Mouse (Mus musculus): ENCODE data around the gene Snx32. TPM values are rescaled to one million over a fixed set of nuclear protein-coding genes. Genes with fewer than 3 reads are reported as not detected.

The Snx32 gene
- polyA plus RNA-seq, 1 experiment, result 1.3 TPM

DNA sequence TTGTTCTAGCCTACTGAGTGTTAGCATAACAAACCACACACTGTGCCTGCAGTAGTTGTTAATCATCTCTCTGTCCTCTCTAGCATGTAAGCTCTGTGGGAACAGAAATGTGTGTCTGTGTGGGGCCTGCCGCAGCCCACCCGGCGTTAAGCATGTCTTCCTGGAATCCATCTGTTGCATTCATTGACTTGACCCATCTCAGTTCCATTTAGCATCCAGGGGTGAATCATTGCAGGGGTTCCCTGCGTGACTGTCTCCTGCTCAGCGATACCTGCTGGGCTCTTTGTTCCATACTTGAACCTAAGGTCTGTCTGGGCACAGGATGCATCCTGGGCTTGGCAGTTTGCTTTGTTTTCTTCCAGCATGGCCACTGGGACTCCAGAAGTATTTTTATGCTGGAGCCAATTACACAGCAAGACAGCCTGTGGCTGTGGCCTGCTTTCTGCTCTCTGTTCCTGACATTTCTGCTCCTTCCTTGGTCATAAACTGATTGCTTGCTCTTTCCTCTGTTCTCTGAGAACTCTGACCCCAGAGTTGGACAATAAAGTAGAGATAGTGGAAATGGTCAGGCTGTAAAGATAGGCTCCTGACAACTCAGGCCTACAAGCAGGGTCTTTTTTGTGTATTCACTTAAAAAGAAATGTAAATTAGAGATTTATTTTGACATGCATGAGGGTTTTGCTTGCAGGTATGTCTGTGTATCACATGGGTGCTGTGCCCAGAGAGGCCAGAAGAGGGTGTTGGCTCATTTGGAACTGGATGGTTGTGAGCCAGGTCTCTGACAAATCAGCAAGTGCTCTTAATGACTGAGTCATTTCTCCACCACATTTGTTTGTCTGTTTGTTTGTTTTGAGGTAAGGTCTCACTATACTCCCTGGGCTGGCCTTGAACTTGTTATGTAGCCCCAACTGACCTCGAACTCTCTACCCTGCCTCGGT lies 5.8 kb upstream of the Snx32 start:
- Histone ChIP-seq H3K36me3 (ENCODE audit: control insufficient read depth) (no peaks in the 10 kb centered on the region), H3K9me3 (ENCODE audit: control insufficient read depth, low read length) (no peaks in the 10 kb centered on the region), H3K4me3 (replicated peaks) (no peak overlapping the region), H3K27me3 (ENCODE audit: control insufficient read depth) (no peaks in the 10 kb centered on the region), H3K4me1 (ENCODE audit: control insufficient read depth) (peaks cover 22% of the 10 kb centered on the region)
- TF ChIP-seq GATA1 (IDR thresholded peaks at IDR 0.05; ENCODE audit: low read length) (no peak), TAL1 (IDR thresholded peaks at IDR 0.05; ENCODE audit: low read length) (no peak)

DNA sequence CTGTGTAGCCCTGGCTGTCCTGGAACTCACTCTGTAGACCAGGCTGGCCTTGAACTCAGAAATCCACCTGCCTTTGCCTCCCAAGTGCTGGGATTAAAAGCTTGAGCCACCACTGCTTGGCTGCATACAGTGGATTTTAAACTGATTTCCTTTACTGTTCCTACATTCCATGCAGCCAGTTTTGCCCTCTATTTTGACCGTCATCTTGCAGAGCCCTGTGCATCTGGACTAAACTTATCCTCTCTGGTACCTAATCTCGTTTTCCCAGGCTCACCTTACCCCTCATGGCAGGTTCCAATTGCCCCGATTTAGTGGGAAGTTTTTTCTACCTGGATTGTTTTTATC lies 2.6 kb upstream of the Snx32 start:
- Histone ChIP-seq H3K4me3 (replicated peaks) (no peak overlapping the region), H3K4me1 (ENCODE audit: control insufficient read depth) (peaks cover 49% of the 10 kb centered on the region)
- no peak for TF ChIP-seq TAL1 (IDR thresholded peaks at IDR 0.05; ENCODE audit: low read length)
- no peak for TF ChIP-seq GATA1 (IDR thresholded peaks at IDR 0.05; ENCODE audit: low read length)

DNA sequence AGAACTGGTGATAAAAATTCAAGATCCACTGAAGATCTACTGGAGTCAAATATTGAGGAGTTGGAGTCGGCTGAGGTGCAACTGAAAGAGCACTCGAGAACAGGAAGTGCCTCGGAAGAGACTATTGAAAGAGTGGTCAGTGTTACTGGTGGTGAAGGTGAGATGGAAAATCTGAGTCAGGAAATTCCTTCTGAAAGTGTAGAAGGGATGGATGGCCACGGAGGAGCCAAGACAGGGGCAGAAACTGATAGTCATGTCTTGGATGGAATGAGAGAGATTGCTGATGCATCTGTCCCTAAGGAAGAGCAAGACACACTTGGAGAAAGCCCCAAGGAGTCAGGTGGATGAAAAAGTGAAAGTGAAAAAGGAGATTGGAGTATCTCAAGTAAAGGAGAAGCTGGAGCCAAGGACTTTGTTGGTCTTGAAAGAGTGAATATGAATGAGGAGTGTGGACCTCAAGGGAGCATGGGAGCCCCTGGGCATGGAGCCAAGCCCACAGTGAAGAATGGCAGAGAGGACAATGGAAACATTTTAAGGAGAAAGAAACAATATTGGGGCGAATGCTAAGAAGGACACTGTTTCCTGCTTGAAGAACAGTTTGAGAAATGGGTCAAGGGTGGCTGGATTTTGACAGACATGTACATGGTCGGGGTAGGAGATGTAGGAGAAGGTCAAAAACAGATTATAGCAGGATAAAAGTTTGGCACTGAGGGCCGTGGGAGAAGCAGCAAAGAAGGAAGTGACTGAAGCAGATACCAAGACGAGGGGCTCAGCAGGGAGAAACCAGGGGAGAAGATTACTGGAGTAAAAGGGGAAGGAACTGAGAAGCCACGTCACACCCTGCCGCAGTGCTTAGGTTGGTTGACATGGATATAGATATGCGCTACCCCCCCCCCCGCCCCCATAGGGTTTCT lies 2.0 kb upstream of the Snx32 start:
- peaks cover 51% of the 10 kb centered on the region for H3K4me1 ChIP-seq (ENCODE audit: control insufficient read depth)
- TF ChIP-seq GATA1 (IDR thresholded peaks at IDR 0.05; ENCODE audit: low read length) (no peak), TAL1 (IDR thresholded peaks at IDR 0.05; ENCODE audit: low read length) (no peak)
- H3K36me3 ChIP-seq (ENCODE audit: control insufficient read depth), result peaks cover 3% of the 10 kb centered on the region
- peak overlapping the region; percentile 1 for H3K4me3 ChIP-seq (replicated peaks)
- no peaks in the 10 kb centered on the region for H3K9me3 ChIP-seq (ENCODE audit: control insufficient read depth, low read length)
- H3K27me3 ChIP-seq (ENCODE audit: control insufficient read depth), result no peaks in the 10 kb centered on the region

More for the DNA sequence above, 2.6 kb upstream of the Snx32 start:
- Histone ChIP-seq H3K36me3 (ENCODE audit: control insufficient read depth) (peaks cover 2% of the 10 kb centered on the region), H3K9me3 (ENCODE audit: control insufficient read depth, low read length) (no peaks in the 10 kb centered on the region), H3K27me3 (ENCODE audit: control insufficient read depth) (no peaks in the 10 kb centered on the region)

DNA sequence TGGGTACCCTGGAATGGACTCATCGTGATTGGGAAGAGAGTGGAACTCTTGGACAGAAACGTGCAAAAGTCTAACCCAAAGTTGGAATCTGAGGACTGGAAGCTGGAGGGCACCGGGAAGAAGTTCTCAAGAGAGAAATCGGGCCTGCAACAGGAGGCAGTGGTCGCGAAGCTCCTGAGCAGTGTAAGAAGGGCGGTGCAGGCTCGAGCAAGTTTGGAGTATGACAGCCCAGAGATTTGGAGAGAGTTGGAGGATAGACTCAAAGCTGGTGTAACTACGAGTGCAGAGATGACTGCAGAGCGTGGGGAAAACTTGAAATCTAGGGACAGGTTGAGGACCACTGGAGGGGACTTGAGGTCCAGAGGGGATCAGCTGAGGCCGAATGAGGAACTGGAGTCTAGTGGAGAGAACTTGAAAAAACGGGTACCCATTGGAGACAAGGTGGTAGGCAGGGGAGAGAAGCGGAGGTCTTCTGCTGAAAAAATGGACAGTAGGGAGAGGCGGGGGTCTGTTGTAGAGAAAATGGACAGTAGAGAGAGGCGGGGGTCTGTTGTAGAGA lies 815 bp upstream of the Snx32 start:
- peak overlapping the region; percentile 75 for H3K4me3 ChIP-seq (replicated peaks)
- peaks cover 3% of the 10 kb centered on the region for H3K36me3 ChIP-seq (ENCODE audit: control insufficient read depth)
- H3K4me1 ChIP-seq (ENCODE audit: control insufficient read depth), result peaks cover 51% of the 10 kb centered on the region
- H3K9me3 ChIP-seq (ENCODE audit: control insufficient read depth, low read length), result no peaks in the 10 kb centered on the region
- TF ChIP-seq GATA1 (IDR thresholded peaks at IDR 0.05; ENCODE audit: low read length), result no peak
- no peak for TF ChIP-seq TAL1 (IDR thresholded peaks at IDR 0.05; ENCODE audit: low read length)
- no peaks in the 10 kb centered on the region for H3K27me3 ChIP-seq (ENCODE audit: control insufficient read depth)

DNA sequence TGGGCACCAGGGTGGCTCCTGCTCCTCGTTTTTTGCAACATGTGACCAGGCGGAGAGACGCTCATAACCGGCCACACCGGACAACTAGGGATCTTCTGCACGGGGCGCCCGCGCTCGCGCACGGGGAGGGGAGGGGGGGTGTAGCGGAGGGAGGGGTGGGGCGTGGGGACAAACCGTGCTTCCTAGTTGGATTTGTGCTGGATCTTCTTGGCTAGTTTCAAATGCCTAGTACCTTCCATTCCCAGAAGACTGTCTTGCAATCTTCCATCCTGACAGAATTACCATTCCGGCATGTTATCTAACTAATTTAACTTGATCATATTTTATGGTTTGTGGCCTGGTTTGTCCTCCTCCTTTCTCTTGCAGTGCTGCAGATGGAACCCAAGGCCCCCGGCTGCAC lies 6.7 kb downstream of the Snx32 start, which contains the start of gene 1700020D05Rik:
TSS of gene 1700020D05Rik (minus strand) at position 101 of the 400 bp plus-strand sequence.
- peaks cover 13% of the 10 kb centered on the region for H3K4me1 ChIP-seq (ENCODE audit: control insufficient read depth)
- TF ChIP-seq GATA1 (IDR thresholded peaks at IDR 0.05; ENCODE audit: low read length) (no peak), TAL1 (IDR thresholded peaks at IDR 0.05; ENCODE audit: low read length) (no peak)
- 0 out of 2 replicates have a peak, but pooled peaks cover 4% of the 10 kb centered on the region for H3K9me3 ChIP-seq (ENCODE audit: control insufficient read depth, low read length)
- H3K4me3 ChIP-seq (replicated peaks), result no peak within 1 kb of the TSS
- H3K27me3 ChIP-seq (ENCODE audit: control insufficient read depth), result no peaks in the 10 kb centered on the region
- peaks cover 33% of the 10 kb centered on the region for H3K36me3 ChIP-seq (ENCODE audit: control insufficient read depth)

DNA sequence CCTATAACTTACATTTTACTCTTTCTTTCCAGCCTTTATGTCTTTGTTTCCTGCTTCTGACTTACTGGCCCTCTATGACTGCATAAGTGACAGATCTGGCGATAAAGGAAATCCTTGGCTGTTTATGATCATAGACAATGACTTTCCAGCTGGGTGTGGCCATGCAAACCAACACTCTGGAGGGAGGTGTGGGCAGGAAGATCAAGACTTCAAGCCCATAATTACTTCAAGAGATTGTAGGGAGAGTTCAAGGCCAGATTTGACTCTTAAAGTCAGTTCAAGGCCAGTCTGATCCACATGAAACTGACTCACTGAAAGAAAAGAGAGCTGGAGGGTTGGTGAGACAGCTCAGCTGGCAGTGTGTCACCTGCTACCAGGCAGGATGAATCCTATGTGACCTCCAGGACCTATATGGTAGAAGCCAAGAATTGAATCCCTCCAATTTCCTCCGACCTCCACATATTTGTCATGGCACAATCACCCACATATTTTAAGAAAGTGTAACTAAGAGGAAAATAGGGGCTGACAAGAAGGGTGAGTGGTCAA lies 9.9 kb downstream of the Snx32 start:
- Histone ChIP-seq H3K4me1 (ENCODE audit: control insufficient read depth) (peaks cover under 1% of the 10 kb centered on the region), H3K27me3 (ENCODE audit: control insufficient read depth) (no peaks in the 10 kb centered on the region), H3K4me3 (replicated peaks) (no peak overlapping the region), H3K36me3 (ENCODE audit: control insufficient read depth) (peaks cover 63% of the 10 kb centered on the region), H3K9me3 (ENCODE audit: control insufficient read depth, low read length) (0 out of 2 replicates have a peak, but pooled peaks cover 4% of the 10 kb centered on the region)
- TF ChIP-seq TAL1 (IDR thresholded peaks at IDR 0.05; ENCODE audit: low read length) (no peak), GATA1 (IDR thresholded peaks at IDR 0.05; ENCODE audit: low read length) (no peak)

DNA sequence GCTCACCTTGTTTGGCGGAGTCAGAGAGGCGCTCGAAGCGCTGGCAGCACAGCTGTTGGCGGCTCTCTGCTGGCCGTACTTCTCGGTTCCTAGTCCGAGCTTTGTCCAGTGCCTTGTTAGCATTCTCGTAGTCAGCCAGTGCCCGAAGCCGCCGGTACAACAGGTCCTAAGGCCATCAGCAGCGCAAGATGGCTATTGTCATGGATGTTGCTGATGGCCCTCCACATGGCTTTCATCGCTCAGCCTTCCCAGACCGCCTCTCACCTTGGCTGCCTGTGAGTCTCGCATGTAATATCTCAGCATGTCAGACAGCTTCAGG lies 14.3 kb downstream of the Snx32 start:
- H3K36me3 ChIP-seq (ENCODE audit: control insufficient read depth), result peaks cover 76% of the 10 kb centered on the region
- peaks cover 23% of the 10 kb centered on the region for H3K4me1 ChIP-seq (ENCODE audit: control insufficient read depth)
- TF ChIP-seq GATA1 (IDR thresholded peaks at IDR 0.05; ENCODE audit: low read length), result no peak
- TF ChIP-seq TAL1 (IDR thresholded peaks at IDR 0.05; ENCODE audit: low read length), result no peak
- H3K4me3 ChIP-seq (replicated peaks), result no peak overlapping the region
- H3K9me3 ChIP-seq (ENCODE audit: control insufficient read depth, low read length), result no peaks in the 10 kb centered on the region
- no peaks in the 10 kb centered on the region for H3K27me3 ChIP-seq (ENCODE audit: control insufficient read depth)

DNA sequence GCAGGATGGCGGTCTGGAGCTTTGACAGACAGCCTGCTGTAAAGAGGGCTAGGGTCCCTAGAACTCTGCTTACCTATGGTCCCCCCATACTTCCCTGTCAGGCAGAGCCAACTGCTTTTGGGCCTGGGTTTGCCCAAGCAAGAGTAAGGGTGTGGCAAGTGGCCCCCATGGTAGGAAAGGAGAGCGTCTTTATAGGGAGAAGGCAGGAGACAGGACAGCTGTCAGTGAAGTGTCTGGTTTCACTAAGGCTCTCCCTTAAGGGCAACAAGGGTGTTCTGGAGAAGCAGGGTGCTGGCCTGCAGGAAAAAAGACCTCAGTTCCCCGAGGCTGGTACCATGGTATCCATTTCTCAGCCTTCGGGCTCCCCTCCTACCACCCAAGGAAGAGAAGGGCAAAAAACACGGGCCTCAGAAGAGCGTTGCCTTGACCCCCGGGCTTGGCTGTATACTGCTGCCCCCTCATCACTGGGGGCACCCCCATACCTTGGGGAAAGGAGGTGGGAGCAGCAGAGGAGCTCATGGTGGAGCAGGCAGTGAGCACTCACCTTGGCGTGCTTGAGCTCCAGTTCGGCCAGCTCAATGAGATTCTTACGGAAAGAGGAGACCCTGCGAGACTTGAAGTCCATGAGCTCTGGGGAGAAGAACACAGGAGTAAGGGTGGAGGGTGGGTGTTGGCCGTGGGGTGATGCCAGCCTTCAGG lies 14.8 kb downstream of the Snx32 start:
- no peaks in the 10 kb centered on the region for H3K27me3 ChIP-seq (ENCODE audit: control insufficient read depth)
- TF ChIP-seq GATA1 (IDR thresholded peaks at IDR 0.05; ENCODE audit: low read length) (no peak), TAL1 (IDR thresholded peaks at IDR 0.05; ENCODE audit: low read length) (no peak)
- peaks cover 76% of the 10 kb centered on the region for H3K36me3 ChIP-seq (ENCODE audit: control insufficient read depth)
- no peaks in the 10 kb centered on the region for H3K9me3 ChIP-seq (ENCODE audit: control insufficient read depth, low read length)
- no peak overlapping the region for H3K4me3 ChIP-seq (replicated peaks)
- peaks cover 28% of the 10 kb centered on the region for H3K4me1 ChIP-seq (ENCODE audit: control insufficient read depth)
